In genomic region chr14:112002146-112002545, GRCm38 (mm10) we compare ENCODE assay signal across 17 mouse cellular contexts.
"Had no signal": no experiment of that assay in that cellular context is flagged by ENCODE, and none has a peak within 500 bp of the region (broad histone marks: within the 10 kb centered on the region; RNA-seq: fewer than 3 reads in every experiment).

No protein-coding gene starts in this region.

- H3K4me3 ChIP-seq: liver, embryonic 15.5 days; lung, embryonic 15.5 days; megakaryocyte, embryonic 14.5 days; midbrain, embryonic 12.5 days; midbrain, embryonic 15.5 days; neural tube, embryonic 12.5 days; stomach, embryonic 15.5 days had no signal

- DNase-seq: liver, postnatal 0 days; lung, adult 2 months; lung, postnatal 14 days; lung, postnatal 36 days; right cerebral cortex, postnatal 14 days; thymus, adult 2 months; thymus, postnatal 25 days; thymus, postnatal 4 days had no signal

- H3K4me1 ChIP-seq: liver, embryonic 15.5 days; lung, embryonic 15.5 days; megakaryocyte, embryonic 14.5 days; midbrain, embryonic 12.5 days; midbrain, embryonic 15.5 days; neural tube, embryonic 12.5 days; stomach, embryonic 15.5 days had no signal

- H3K36me3 ChIP-seq: liver, embryonic 15.5 days; lung, embryonic 15.5 days; midbrain, embryonic 12.5 days; midbrain, embryonic 15.5 days; neural tube, embryonic 12.5 days; stomach, embryonic 15.5 days had no signal

- H3K27me3 ChIP-seq: liver, embryonic 15.5 days; lung, embryonic 15.5 days; megakaryocyte, embryonic 14.5 days; midbrain, embryonic 12.5 days; midbrain, embryonic 15.5 days; neural tube, embryonic 12.5 days; stomach, embryonic 15.5 days had no signal

- H3K9me3 ChIP-seq: liver, embryonic 15.5 days; lung, embryonic 15.5 days; megakaryocyte, embryonic 14.5 days; midbrain, embryonic 12.5 days; midbrain, embryonic 15.5 days; neural tube, embryonic 12.5 days; stomach, embryonic 15.5 days had no signal

- H3K27ac ChIP-seq: liver, embryonic 15.5 days; lung, embryonic 15.5 days; macrophage; midbrain, embryonic 12.5 days; midbrain, embryonic 15.5 days; neural tube, embryonic 12.5 days; stomach, embryonic 15.5 days; stomach, postnatal 0 days had no signal
